Mouse (Mus musculus): ENCODE data around the gene Cpt2.

The Cpt2 gene

DNA sequence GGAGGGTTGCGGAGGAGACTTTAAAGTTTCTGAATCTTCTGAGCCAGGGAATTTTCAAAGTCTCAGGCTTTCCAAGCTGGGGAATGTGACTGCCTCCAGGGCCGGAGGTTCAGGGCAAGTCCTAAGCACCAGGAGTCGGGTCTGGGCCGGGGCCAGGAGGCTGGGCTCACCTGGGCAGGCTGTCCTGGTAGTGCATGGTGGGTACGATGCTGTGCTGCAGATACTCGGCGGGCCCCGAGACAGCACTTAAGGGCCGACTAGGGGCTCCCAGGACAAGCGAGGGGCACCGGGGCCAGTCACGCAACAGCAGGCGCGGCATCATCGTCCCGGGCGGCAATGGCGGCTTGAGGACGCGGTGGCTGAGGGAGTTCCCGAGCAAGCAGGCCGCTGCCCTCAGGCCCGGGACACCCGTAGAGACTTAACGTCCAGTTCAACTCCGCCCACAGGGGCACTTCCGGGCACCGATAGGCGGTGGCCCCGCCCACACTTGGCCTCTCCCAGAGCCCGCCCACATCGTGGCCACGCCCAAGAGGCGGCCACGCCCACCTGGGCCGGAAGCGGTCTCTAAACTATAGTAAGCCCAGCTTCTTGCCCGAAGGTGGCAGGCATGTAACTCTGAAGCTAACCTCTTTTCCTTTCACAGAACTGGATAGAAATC is at the start of gene Cpt2:
TSS of gene Cpt2 (minus strand) at position 466 of the 658 bp plus-strand sequence.
- peak; percentile 96 to 97 for DNase-seq

- DNase-seq, result no peak
These were observed 47.8 kb upstream of the Cpt2 start for GRCm38 (mm10) chr4:107971162-107971561.

GRCm38 (mm10) chr4:107969781-107970180 is 46.4 kb upstream of the Cpt2 start:
- DNase-seq, result no peak

- DNase-seq, result no peak
These were observed 44.7 kb upstream of the Cpt2 start, which contains the start of gene Slc1a7 for GRCm38 (mm10) chr4:107967966-107968682. Slc1a7 (plus strand) TSS chr4:107968332.

- DNase-seq, result no peak
These were observed 43.2 kb upstream of the Cpt2 start for GRCm38 (mm10) chr4:107966416-107967109.

DNA sequence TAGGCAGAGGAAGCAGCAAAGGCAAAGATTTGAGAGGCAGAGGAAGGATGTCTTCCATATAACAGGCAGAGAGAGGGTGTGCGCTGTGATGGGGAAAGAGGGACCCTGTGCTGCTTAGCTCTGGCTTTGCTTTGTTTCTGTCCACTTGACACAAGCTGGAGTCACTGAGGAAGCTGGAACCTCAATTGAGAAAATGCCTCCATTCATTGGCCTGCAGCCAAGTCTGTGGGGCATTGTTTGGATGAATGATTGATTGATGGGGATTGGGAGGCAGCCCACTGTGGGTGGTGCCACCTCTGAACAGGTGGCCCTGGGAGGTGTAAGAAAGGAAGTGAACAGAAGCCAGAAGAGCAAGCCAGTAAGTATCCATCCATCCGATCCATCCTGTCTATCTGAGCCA is 39.4 kb upstream of the Cpt2 start:
- DNase-seq, result no peak

DNA sequence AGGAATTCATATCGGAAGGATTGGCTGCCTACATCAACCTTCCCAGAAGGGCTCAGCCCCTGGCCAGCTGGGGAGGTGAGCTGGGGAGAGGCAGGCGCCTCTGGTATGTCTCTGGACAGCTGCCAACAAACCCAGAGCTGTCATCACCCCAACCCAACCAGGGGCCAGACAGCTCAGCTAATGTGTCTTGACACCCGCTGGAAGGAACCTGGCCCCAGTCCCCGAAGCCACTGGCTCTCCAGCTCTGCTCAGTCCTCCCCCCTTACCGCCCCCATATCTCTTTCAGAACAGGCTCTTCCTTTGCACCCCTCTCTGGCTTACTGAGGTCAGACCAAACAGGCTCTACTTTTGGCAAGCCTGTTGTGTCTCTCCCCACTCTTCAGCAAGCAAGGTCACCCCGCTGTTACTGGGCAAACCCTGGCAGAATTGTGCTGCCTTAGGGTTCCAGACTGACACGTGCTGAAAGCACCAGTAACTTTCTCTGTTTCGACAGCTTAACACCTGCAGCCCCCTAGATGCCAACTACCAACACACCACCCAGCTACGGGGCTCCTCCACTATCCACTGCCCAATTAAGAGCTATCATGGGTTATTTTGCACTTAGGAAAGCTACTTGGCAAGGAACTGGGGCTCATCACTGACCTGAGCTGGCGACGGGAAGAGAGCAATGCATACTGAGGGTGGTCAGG is 38.8 kb upstream of the Cpt2 start:
- no peak for DNase-seq

- DNase-seq, result no peak
These were observed 35.1 kb upstream of the Cpt2 start for GRCm38 (mm10) chr4:107958487-107958886.

DNA sequence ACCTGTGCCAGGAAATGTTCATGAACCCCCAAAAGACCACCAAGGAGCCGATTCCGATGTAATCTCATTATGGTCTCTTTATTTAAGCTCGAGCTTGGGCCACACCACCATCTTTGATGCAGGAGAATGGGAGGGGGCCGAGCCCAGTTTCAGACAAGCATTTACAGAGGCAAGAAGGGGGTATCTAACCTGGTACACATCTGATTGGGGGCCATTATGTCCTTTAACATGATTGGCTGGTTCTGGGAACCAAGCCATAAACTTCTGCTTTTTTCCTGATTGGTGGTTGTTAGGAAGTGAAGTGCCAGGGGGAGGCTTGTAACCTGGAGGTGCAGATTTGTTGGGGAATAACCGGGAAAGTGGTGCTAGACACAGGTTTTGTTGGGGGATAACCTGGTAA is 32.3 kb upstream of the Cpt2 start:
- no peak for DNase-seq

DNA sequence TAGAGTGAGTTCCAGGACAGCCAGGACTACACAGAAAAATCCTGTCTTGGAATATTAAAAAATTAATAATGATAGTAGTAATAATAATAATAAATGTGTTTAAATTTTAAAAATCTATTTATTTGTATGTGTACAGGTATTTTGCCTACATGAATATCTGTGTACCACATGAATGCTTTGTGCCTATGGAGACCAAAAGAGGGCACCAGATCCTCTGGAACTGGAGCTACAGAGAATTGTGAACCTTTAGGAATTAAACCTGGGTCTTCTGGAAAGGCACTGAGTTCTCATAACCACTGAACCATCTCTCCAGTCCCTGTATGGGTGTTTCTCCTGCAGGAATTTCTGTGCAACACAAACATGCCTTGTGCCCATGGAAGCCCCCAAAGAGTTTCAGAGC is 29.4 kb upstream of the Cpt2 start:
- DNase-seq, result no peak

GRCm38 (mm10) chr4:107949918-107950317 is 26.5 kb upstream of the Cpt2 start:
- DNase-seq, result no peak

DNA sequence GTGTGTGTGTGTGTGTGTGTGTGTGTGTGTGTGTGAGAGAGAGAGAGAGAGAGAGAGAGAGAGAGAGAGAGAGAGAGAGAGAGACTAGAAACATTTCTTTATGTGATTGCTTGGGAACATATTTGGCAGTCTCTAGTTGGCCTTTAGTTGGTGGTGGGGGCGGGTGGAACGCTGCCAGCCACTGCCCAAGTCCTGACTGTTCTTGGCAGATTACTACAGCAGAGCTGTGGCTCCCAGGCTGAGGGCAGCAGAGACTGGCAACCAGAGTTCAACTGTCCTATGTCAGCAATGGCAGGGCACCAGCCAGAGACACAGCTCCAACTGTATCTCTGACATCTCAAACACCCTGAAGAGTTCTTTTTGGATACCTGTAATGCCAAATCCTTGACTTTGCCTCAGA is 20.7 kb upstream of the Cpt2 start:
- DNase-seq, result no peak

GRCm38 (mm10) chr4:107942741-107943140 is 19.3 kb upstream of the Cpt2 start:
- DNase-seq, result no peak

DNA sequence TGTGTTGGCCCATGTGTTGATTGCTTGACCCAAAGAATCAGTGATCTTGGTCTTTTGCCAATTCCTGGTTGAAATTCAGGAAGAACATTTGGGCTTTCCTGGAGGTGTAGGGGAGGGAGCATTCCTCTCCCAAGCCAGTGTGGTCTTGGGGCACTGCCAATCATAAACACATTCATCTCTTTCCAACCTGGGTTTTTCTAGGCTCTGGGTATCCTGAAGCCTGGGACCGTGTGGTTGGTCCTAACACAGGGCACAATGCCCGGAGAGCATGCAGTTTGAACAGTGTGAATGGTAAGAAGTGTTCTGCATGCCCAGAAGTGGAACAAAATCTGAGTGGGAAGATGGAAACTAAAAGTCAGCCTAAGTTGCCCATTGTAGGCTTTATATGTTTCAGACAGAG is 14.7 kb upstream of the Cpt2 start:
- no peak for DNase-seq

GRCm38 (mm10) chr4:107937338-107937737 is 13.9 kb upstream of the Cpt2 start:
- peak; percentile 46 to 53 for DNase-seq

DNA sequence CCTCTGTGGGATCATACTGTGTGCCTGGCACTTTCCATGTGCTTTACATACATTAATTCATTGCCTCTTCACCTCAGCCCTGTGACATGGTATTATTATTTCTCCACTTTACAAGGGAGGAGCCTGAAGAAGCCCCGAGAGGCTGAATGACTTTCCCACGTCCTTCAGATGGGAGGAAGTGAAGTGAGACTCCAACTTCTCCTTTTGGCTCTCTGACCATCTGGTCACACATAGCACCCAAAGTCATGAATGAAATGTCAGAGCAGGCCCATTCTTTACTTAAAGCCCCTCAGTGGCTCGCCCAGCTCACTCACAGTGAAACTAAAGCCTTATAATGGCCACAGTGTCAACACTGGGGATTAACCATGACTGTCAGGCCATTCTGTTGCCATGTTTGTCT is 11.8 kb upstream of the Cpt2 start:
- peak; percentile 5 to 13 for DNase-seq

GRCm38 (mm10) chr4:107933239-107933638 is 9.8 kb upstream of the Cpt2 start:
- DNase-seq, result no peak

DNA sequence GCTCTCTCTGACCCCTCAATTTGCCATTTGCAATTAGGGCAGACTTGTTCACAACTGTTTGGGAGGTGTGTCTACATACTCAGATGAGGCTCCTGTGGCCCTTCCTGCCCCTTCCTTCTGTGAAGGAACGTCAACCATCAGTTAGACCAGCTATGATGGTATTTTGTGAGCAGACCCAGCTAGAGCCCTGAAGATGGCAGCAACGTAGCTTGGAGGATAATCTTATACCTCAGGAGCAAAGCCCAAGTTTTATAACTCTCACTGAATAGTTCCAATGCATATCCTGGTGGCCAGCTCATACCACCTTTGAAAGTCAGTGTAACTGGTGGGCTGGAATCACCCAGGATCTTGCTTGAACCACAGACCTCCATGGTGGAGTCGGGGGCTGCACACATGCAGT is 8.0 kb upstream of the Cpt2 start:
- DNase-seq, result no peak

DNA sequence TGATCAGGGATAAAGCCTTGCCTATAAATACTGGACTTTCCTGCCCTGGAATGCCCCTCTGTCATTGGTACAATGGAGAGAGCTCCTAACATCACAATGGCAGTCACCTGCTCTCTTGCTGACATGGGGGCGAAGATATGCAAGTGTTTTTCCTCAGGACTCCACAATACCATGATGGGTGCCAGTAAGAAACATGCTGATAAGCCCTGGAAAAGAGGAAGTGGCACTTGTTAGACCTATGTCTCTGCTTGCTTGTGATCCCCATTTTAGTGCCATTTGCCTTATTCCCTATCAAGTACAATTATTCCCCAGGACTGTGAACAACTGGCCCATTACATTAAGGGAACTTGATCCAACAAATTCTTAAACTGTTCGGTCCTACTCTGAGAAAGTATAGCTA is 5.3 kb upstream of the Cpt2 start:
- DNase-seq, result no peak

- DNase-seq, result no peak
These were observed 4.9 kb upstream of the Cpt2 start for GRCm38 (mm10) chr4:107928269-107928668.

DNA sequence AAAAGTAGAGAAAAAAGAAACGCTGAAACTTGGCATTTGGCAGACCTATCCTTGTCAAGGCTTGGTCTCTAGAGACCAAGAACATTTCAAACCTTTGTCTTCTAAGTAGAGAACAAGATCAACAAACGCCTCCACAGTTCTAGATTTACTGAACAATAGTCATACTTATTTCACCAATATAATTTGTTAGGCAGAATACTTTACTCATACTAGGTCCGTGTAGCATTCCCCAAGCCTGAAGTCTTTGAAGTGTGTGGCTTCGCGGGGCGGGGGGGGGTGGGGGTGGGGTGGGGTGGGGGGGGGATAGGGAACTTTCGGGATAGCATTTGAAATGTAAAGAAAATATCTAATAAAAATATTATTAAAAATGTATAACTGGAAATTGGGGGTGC is 389 bp upstream of the Cpt2 start:
- no peak for DNase-seq

DNA sequence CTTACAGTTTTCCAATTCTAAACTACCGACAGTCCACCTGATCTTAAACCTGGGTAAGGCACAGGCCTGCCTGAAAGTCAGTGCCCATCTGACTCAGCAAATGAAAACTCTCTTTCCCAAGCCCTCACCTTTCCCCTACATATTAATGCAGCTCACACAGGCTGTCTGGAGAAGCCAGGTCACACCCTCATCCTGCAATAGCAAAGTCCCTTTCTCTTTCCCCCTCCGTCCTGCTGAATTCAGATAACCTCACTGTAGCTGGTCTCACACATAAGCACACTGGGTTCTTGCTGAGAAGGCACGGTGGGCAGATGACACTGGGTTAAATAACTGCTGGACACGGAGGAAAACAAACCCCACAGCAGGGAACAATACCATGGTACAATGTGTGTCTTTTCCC is 1.5 kb downstream of the Cpt2 start:
- DNase-seq, result no peak

DNA sequence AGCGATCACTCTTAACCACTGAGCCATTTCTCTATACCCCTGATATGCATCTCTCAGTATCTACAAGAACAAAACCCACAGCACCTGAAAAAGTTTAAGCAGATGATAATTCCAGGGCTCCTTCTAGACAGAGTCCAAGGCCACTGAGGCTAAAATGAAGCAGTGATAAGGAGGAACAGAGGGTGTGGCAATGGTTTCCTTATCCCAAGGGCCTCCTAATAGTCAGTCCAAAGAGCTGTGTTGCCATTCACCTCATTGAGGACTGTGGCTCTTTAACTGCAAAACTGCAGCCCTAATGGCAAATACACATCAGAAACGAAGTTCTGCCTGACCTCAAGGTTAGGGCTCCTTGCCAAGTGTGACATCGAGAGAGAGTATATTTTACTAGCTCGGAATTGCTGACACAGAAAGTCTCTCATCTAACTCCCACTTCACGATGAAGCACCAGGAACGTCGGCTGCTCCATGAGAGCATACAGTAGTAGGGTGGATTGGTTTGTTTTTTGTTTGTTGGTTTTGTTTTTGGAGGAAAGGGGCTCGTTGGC is 2.2 kb downstream of the Cpt2 start:
- no peak for DNase-seq

Data from B cell, adult 2 months (primary cell).